ENCODE assay signal across 18 mouse cellular contexts in the genomic region with DNA sequence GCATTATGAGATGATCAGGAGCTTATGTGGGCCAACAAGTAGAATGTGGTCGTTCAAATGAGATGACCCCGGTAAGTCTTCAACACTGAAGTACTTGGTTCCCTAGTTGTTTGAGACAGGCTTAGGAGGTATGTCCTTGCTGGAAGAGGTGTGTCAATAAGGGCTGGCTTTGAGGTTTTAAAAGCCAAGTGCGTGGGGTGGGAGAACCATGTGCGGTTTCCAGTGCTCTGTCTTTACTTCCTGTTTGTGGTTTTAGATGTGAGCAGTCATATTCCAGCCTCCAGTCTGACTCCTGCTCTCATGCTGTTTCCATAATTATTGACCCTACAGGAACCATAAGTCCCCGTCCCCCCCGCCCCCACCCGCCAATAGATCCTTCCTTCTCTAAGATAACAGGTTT.
DNase-seq lines count a peak whose midpoint lies in the region; ATAC-seq and TF ChIP-seq lines count a peak whose summit lies in the region.
"Had no signal": no experiment of that assay in that cellular context is flagged by ENCODE, and none has a peak within 500 bp of the region (broad histone marks: within the 10 kb centered on the region; RNA-seq: fewer than 3 reads in every experiment).

No protein-coding gene starts in this region.

- peak; percentile 44; the same call in 1 of the 2 replicates for ATAC-seq in megakaryocyte-erythroid progenitor cell, adult 5-6 weeks (replicated peaks; ENCODE audit: low FRiP score, low TSS enrichment, poor library complexity, severe bottlenecking)
- no peak for ATAC-seq in hindbrain, embryonic 13.5 days (ENCODE audit: low FRiP score)
- ATAC-seq: forebrain, embryonic 15.5 days; intestine, embryonic 15.5 days; midbrain, embryonic 13.5 days had no signal

- no peak overlapping the region for H3K4me2 ChIP-seq in hindbrain, embryonic 13.5 days
- H3K4me2 ChIP-seq: forebrain, embryonic 15.5 days; intestine, embryonic 15.5 days; liver, embryonic 15.5 days; midbrain, embryonic 13.5 days had no signal

- no peak overlapping the region for H3K9ac ChIP-seq in hindbrain, embryonic 13.5 days
- H3K9ac ChIP-seq: forebrain, embryonic 15.5 days; intestine, embryonic 15.5 days; liver, embryonic 15.5 days; midbrain, embryonic 13.5 days had no signal

- H3K36me3 ChIP-seq in thymus, adult 2 months (ENCODE audit: control insufficient read depth, insufficient read depth, low read length), result peaks cover 23% of the 10 kb centered on the region
- peaks cover 20% of the 10 kb centered on the region for H3K36me3 ChIP-seq in hindbrain, embryonic 13.5 days
- H3K36me3 ChIP-seq: forebrain, embryonic 15.5 days; intestine, embryonic 15.5 days; liver, embryonic 15.5 days had no signal

- no peak for TF ChIP-seq CTCF in thymus, adult 2 months (IDR thresholded peaks at IDR 0.05; ENCODE audit: borderline replicate concordance, control insufficient read depth, extremely low read depth, insufficient read depth, low read length, poor library complexity)

- peaks cover 3% of the 10 kb centered on the region; the same call in 1 of the 2 replicates for H3K4me1 ChIP-seq in thymus, adult 2 months (replicated peaks; ENCODE audit: control insufficient read depth, insufficient read depth, low read length)
- no peaks in the 10 kb centered on the region for H3K4me1 ChIP-seq in hindbrain, embryonic 13.5 days (replicated peaks)
- H3K4me1 ChIP-seq: embryonic facial prominence, embryonic 10.5 days; forebrain, embryonic 15.5 days; intestine, embryonic 15.5 days; liver, embryonic 15.5 days; midbrain, embryonic 13.5 days had no signal

- no peaks in the 10 kb centered on the region for H3K27me3 ChIP-seq in thymus, adult 2 months (ENCODE audit: control insufficient read depth, insufficient read depth, low read length)
- H3K27me3 ChIP-seq in hindbrain, embryonic 13.5 days, result no peaks in the 10 kb centered on the region
- H3K27me3 ChIP-seq: forebrain, embryonic 15.5 days; intestine, embryonic 15.5 days; liver, embryonic 15.5 days; midbrain, embryonic 13.5 days had no signal

- WGBS in thymus, adult 2 months, result 25% methylated on average over 7 of the region's 7 CpGs
- 93% methylated on average over 7 of the region's 7 CpGs for WGBS in hindbrain, embryonic 13.5 days

- peak; percentile 18 for DNase-seq in thymus, adult 2 months
- DNase-seq in thymus, postnatal 4 days, result no peak
- DNase-seq in c-Kit-positive CD71-negative TER-119-negative erythroid progenitor cells, embryonic 14.5 days (ENCODE audit: low read depth), result peak; percentile 41
- DNase-seq in heart, postnatal 4 days, result no peak
- no peak for DNase-seq in urinary bladder, postnatal 14 days (ENCODE audit: low spot score)
- DNase-seq: adrenal gland, adult 8-10 months; cerebellum, adult 11-12 months; cerebellum, postnatal 36 days; heart, adult 11 months; lung, postnatal 14 days; right cerebral cortex, postnatal 25 days had no signal

- no peak for TF ChIP-seq POLR2A in thymus, adult 2 months (IDR thresholded peaks at IDR 0.05; ENCODE audit: control insufficient read depth, extremely low read depth, insufficient read depth, low read length, poor library complexity)

- no peak overlapping the region for H3K4me3 ChIP-seq in thymus, adult 2 months (ENCODE audit: control insufficient read depth, insufficient read depth, low read length)
- H3K4me3 ChIP-seq in hindbrain, embryonic 13.5 days, result no peak overlapping the region
- H3K4me3 ChIP-seq: embryonic facial prominence, embryonic 10.5 days; forebrain, embryonic 15.5 days; intestine, embryonic 15.5 days; liver, embryonic 15.5 days; midbrain, embryonic 13.5 days had no signal

- H3K27ac ChIP-seq in thymus, adult 2 months (ENCODE audit: control insufficient read depth, insufficient read depth, low read length), result no peak overlapping the region
- no peak overlapping the region for H3K27ac ChIP-seq in hindbrain, embryonic 13.5 days
- H3K27ac ChIP-seq: embryonic facial prominence, embryonic 10.5 days; forebrain, embryonic 15.5 days; intestine, embryonic 15.5 days; liver, embryonic 15.5 days; midbrain, embryonic 13.5 days had no signal

- H3K9me3 ChIP-seq in hindbrain, embryonic 13.5 days, result no peaks in the 10 kb centered on the region
- H3K9me3 ChIP-seq: embryonic facial prominence, embryonic 10.5 days; forebrain, embryonic 15.5 days; intestine, embryonic 15.5 days; liver, embryonic 15.5 days; midbrain, embryonic 13.5 days had no signal

Comparison
In these comparisons a context has a peak if more than half of its experiments do, and no peak if none do; other contexts are left out.
1. DNase-seq: peak in thymus, adult 2 months (single experiment) and c-Kit-positive CD71-negative TER-119-negative erythroid progenitor cells, embryonic 14.5 days (single experiment); none in thymus, postnatal 4 days (single experiment), heart, postnatal 4 days (single experiment) and urinary bladder, postnatal 14 days (single experiment).